Mouse (Mus musculus): ENCODE measurements around the gene Ywhae. TPM values are rescaled to one million over a fixed set of nuclear protein-coding genes. Genes with fewer than 3 reads are reported as not detected.

Gene Ywhae
- polyA plus RNA-seq, 2 experiments from 2014 or later, result 479 to 486 TPM

DNA sequence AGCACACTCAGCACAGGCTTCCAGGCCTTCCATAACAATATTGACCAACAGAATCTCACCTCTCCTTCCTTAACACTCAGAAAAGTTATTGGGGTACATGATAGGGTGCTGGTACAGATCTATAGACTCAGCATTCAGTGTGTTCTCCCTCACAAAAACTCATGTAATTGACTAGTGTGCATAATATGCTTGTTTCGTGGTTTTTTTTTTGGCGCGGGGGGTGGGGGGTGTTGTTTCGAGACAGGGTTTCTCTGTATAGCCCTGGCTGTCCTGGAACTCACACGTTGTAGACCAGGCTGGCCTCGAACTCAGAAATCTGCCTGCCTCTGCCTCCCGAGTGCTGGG, 5.8 kb downstream of the Ywhae start:
- no peak for ATAC-seq

DNA sequence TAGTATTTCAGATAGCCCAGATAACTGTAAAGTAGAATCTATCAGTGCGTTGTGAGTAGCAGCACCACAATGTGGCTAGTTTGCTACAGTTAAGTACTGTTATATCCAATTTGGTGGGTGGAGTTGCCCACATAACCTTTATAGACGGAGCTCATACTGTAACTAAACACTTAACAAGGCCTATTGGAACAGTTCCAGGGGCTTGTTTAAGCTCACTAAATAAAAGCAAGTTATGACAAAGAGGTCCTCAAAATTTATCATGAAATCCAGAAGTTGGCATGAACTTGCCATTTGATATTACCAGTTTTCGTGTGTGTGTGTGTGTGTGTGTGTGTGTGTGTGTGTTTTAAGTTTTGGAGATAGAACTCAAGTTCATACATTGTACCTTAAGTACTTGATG, 7.5 kb downstream of the Ywhae start:
- ATAC-seq, result no peak

DNA sequence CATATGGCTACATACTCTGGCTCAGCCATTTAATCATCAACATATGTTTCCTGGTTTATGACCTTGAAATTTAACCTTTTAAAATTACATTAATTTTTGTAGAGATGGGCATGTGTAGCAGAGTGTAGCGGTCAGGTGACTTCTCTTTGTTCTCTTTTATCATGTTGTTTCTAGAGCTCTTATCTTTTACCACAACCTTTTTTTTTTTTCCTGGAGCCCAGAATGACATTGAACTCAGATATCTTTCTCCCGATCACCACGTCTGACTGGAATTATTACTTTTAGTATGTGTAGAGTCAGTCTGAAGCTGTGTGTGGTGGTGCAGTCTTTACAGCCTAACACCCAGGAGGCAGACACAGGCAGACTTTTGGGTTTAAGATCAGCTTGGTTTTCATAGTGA, 8.9 kb downstream of the Ywhae start:
- no peak for ATAC-seq

DNA sequence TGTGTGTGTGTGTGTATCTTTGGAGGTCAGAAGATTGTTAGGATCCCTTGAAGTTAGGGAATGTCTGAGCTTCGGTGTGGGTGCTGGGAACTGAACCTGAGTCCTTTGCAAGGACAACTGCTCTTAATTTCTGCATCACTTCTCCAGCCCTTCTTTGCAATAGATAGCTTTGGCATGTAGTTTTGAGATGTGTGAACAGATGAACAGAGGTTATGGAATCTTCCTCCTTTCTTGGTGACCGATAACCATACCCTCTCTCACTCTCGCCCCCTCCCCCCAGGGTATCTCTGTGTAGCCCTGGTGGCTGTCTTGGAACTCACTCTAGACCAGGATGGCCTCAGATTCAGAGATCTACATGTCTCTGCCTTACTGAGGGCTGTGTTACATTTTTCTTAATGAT, 12.1 kb downstream of the Ywhae start:
- ATAC-seq, result no peak

DNA sequence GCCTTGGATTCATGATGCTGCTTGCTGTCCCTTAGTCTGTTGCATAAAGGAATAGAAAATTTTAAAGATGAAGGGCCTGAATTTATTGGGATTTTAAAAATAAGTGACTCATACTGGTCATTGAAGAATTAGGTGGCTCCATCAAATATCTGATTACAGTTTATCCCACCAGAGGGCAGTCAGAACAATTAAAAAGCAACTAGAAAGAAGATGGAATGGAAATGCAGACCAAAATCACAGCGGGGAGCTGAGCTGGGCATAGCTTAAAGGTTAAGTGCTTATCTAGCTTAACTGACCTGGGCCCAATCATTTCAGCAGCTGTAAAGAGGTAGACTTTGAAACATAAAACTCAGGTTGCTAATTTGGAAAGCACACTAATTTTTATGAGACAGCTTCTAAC, 17.9 kb downstream of the Ywhae start:
- ATAC-seq, result no peak

DNA sequence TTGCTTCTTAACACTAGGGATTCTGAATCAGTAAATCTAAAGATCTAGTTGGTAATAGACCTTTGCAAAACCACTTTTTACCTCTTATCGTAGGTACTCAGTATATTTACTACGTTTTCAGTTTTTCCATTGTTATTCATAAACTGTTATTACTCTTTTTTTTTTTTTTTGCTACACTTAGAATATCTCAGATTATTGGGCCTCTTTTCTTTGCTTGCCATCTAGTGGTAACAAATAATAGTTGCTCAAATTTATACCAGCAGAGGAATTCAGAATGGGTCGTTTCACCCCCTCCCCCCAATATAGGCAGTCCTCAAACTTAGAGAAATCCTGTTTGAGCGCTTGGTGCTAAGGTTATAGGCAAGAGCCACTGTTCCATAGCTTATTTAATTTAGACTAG, 18.4 kb downstream of the Ywhae start:
- ATAC-seq, result no peak

DNA sequence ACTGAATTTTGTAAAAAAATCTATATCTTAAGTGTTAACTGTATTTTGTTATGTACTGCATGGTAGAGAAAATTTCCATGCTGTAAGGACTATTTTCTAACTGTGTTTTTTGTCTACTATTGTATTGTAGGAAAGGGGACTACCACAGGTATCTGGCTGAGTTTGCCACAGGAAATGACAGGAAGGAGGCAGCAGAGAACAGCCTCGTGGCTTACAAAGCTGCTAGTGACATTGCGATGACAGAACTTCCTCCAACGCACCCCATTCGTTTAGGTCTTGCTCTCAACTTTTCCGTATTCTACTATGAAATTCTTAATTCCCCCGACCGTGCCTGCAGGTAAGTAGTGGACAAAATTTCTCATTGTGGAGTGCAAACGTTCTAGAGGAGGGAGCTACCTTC, 24.0 kb downstream of the Ywhae start:
- peak; percentile 84 for ATAC-seq

DNA sequence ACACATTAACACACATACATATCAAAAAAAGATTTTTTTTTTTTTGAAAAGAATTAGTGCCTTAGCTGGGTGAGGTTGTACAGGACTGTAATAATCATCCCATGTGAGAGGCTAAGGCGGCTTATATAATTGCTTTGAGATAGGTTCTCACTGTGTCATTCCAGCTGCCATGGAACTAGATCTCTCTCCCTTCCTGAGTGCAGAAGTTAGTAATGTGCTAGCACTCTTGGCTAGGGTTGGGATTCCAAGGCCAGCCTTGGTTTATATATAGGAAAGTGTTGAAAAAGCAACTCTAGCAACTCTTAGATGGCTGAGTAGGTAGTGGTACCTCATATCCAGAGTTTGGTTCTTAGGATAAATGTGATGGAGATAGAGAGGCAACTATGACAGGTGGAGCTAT, 25.9 kb downstream of the Ywhae start:
- no peak for ATAC-seq

DNA sequence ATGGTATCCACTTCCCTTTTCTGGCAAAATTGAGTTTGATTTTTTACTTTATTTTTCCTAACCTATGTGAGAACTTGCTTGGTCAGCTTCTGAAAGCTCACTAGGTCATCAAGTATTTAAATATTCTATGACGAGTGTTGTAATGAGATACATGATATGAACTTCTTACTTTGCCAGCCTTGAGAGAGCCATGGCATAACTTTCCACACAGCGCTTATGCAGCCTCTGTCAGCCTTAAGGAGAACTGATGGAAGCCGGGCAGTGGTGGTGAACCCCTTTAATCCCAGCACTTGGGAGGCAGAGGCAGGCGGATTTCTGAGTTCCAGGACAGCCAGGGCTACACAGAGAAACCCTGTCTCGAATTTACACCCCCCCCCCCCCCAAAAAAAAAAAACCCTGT, 28.1 kb downstream of the Ywhae start:
- ATAC-seq, result no peak

DNA sequence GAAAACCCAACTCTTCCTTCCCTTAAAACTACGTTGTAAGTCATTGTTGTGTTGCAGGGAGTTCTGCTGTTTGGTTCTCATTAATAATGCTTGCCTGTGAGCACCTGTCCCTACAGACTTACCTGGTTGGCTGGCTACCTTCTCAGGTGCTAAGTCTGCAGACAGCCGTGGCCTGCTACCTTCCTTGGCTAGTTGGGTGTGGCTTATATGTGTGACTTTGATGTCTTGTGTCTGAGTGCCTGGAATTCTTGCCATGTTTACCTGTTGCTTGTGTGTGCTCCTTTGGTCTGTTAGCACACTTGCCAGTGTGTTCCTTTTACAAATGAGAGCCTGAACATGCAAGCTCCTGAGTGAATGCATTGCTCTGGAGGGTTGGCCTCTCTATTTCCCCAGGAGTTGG, 30.0 kb downstream of the Ywhae start:
- no peak for ATAC-seq

DNA sequence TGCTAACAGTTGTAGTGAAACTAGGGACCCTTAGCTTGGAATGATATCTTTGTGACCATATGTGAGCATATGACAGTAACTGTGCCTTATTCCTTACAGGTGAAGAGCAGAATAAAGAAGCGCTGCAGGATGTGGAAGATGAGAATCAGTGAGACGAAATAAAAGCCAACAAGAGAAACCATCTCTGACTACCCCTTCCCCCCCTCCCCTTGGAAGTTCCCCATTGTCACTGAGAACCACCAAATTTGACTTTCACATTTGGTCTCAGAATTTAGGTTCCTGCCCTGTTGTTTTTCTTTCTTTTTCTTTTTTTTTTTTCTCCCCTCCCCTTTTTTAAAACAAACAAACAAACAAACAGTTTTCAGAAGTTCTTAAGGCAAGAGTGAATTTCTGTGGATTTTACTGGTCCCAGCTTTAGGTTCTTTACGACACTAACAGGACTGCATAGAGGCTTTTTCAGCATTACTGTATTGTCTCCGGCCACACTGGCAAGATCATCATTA, 31.9 kb downstream of the Ywhae start:
- no peak for ATAC-seq

DNA sequence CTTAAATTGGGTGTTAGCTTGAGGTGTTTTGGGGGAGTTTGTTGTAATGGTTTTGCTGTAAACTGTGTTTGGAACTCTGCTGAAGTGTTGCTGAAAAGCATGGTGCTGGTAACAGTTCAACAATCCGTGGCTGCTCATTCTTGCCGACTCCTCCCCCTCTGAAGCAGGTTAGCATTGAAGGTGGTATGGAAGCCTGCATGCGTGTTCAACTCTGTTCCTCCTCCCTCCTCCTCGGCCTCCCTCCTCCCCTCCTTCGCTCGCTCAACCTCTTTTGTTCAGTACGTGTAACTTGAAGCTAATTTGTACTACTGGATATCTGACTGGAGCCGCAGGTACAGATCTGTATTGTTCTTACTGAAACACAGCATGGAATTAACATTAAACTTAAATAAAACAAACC, 32.5 kb downstream of the Ywhae start:
- no peak for ATAC-seq

DNA sequence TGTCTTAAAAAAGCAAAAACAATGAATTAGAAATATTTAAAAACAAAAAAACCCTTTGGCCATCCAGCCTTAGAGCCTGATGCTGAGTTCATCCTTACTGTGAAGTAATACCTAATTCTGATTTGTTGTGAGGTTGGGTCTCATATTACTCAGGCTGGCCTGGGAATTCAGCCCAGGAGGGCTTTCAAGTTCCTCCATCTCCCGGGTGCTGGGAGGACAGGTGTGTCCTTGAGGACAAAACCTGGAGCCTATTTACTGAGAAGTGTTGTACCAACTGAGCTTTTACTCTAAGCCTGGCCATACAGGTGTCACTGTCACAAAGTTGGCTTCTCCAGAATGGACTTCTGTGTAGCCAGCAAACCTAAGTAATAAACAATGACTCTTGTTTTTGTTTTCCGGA, 34.3 kb downstream of the Ywhae start:
- ATAC-seq, result no peak

DNA sequence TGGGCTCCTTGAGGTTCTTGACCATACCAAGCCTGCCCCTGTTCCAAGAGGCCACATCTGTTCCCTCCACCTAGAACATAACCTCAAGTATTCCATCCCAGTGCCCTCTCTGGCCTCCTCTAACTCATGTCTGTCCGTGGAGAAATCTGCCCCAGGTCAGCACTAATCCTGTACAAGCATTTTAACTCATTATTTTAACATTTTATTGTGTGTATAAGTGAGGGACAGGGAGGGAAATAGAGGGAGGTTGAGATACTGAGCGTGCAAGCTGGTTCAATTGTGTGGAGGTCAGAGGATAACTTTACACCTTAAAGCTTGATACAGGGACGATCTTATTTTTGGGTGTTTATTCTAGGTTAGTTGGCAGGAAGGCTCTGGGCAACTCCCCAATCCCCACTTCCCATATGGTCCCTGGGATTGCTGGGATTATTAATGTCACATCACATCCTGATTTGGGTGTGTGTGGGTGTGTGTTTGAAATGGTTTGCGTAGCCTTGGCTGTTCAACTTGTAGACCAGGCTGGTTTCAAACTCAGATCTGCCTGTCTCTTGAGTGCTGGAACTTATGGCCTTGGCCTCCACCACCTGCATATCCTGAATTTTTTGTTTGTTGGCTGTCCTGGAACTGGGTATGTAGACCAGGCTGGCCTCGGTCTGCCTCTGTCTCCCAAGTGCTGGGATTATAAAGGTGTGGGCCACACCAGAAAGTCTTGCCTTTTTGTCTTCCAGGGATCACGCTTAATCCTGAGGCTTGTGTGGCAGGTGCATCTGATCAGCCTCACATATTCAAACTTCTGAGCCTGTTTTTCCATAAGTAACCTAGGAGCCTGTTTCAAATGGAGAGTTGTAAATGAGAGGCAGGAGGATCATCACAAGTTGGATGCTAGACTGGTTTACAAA, 35.7 kb downstream of the Ywhae start:
- no peak for ATAC-seq

DNA sequence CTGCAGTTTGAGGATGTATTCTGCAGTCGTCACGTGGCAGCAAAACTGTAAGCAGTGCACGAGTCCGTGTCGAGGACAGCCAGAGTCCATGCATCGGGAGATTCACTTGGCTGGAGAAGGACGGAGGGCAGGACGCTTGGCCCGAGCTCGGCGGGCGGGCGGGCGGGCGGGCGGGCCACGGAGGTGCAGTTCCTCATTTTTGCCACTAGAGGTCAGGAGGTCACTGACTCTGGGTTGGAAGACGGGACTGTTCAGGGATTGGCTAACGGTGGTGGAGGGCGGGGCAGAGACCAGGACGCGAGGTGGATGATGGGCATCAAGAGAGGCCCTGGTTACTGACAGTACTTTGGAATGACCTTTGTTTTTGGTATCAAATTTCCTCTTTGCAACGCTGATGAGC, 36.5 kb downstream of the Ywhae start:
- ATAC-seq, result peak; percentile 95

DNA sequence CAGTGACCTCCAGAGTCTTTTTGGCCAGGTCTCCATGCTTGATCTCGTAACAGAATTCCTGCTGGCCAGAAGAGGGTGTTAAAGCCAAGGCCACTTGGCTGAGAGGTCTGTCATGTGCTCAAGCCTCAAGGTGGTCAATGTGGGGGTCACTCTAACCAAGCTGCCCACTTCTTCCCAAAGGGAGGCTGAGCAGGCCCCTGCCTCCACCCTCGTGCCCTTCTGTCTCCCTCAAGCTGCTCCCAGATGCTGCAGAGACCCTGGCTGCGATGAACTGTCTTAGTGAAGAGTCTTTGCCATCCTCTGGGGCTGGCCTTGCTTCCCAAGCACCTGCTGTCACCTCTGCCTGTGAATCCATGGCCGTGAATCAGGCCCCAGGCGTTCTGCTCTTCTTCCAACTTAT, 39.9 kb downstream of the Ywhae start:
- ATAC-seq, result no peak

DNA sequence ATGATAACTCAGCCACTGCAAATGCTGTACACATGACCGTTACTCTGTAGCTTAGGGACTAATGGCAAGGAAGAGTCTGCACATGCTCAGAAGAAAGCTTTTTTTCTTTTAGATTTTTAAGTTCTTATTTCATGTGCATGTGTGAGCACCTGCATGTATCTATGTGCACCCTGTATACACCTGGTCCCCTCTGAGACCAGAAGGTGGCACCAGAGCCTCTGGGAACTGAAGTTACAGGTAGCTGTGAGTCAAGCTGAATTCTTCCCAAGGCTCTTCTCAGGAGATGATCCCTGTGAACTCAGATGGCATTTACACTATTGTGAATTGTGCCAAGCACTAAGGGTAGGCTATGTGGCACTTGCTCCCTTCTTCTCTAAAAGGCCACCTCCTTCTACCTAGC, 43.2 kb downstream of the Ywhae start:
- ATAC-seq, result no peak

DNA sequence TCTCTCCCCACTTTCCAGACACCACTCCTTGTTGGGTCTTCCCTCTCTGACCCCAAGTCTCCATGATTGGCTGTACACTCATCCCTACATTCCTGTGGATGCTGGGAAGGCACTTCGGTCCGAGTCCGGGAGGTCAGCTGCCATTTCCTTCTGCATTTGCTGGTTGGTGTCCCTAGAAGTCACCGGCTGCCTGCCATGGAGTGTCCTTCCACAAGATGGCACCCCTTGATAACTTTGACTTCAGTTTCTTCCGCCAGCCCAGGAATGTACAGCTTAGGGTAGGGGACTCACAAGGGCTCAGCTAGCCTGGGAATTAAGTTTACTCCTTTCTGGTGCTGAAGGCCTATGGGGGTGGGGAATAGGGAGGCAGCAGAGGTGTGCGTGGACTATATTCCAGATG, 49.2 kb downstream of the Ywhae start:
- ATAC-seq, result no peak

DNA sequence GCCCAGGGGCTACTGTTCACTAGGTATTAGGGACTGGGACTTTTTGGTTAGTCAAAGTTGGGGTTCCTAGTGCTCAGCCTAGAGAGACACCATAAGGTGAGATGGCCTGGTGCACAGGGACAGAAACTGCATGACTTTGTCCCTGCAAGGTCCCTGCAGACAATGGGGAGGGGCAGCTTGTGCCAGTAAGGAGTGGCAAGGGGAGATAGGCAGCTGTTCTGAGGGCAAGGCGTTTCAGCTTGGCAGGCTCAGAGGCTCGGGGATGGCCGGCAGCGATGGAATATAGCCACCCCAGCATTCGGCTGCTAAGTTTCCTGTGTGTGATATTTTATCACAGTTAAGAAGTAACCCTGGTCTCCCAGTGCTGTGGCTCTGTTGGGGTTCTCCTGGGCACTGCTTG, 51.1 kb downstream of the Ywhae start:
- ATAC-seq, result no peak

DNA sequence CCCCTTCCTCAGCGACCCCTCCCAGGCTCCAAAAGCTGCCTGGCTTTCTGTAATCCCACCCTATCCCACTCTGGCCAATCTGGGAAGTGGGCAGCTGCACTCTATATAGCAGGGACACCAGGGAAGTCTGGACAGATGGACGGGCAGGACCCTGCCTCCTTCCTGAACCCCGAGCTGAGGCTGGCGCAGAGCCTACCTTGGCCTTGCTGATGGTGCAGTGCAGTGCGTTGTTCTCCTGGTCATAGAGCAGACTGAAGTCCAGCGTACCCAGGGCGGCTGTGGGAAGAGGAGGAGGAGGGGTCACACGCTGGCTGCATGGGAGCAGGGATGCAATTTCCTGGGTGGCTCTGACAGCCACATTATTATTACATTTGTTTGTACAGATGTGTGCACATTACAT, 53.2 kb downstream of the Ywhae start:
- no peak for ATAC-seq

DNA sequence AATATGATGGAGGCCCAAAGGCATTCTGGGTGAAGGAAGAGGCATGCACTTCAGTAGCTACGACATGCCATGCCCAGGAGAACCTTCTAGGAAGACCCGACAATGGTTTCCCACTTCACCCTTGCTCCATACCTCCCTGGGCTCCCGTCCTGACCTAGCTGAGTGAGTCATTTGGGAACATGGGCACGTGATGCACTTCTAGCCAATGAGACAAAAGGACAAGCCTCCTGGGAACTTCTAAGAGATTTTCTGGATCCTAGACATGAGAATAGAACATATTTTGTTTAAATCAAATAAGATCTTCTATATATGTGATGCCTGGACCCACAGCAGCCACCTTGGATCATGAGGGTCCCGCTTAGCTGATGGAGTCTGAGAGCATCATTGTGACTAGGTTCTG, 59.9 kb downstream of the Ywhae start:
- ATAC-seq, result no peak

DNA sequence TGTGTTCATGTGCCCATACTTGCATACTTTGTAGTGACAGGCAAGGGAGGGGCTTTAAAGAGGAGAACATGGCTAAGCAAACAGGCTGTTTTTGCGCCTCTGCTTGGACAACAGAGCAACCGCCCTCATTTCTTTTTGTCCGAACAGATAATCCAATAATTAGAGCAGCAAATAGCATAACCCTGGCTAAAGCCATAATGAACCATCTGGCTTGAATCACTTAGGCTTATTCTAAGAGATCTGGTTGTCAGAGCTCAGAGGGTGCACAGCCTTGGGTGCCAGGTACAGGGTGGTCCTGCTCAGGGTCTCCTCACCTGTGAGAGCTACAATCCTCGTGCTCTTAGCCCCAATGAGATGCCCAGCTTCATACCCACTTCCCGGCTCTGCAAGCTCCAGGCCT, 60.7 kb downstream of the Ywhae start:
- no peak for ATAC-seq

DNA sequence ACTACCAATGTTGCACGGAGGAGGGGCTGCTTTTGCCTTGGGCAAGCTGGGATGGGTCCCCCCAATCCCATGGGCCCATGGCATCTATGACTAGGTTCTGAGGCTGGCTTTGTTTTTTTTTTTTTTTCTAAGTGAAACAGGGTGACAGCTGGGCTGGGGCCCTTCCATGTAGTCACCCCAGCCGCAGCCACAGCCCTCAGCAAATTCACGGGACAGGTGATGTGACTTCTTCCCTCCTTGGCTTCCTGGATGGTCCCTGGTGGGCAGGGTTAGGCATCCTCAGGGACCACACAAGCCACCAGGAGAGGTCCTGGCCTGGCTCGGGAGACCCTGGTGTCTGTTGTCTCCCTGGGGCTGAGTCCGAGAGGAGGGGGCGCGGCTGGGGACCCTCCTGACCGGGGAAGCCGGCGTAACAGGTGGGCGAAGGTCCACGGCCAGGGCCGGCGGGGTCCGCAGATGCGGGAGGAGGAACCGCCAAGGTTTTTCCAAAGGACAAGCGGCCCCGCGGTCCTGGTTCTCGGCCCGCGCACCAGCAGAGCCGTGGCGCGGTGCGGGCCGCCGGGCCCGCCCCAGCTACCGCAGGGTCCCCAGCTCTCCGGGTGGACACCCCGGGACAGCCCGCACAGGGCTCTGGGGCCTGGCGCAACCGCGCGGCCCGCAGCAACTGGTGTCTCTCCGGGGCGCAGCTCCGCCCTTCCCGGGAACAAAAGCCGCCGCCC, 62.1 kb downstream of the Ywhae start:
- no peak for ATAC-seq

DNA sequence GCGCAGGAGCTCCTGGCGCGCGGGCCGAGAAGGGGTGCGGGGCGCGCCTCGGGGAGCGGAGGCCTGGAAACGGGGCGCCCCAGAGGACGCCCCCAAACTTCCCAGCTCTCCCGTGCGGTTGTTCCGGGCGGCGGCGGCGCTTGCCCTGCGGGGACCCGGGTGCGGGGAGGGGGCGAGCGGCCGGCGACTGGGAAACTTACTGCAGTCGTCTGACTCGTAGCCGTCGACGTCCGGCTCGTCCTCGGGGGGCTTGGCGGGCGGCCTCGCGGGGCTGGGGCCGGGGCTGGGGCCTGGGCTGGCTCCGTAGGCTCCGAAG, 62.6 kb downstream of the Ywhae start:
- ATAC-seq, result no peak

Measured in activated CD4-positive, CD25-positive, alpha-beta regulatory T cell, adult 4 months (primary cell).